Mouse (Mus musculus) activated CD4-positive, CD25-positive, alpha-beta regulatory T cell, adult 9 weeks (primary cell): ENCODE results near the gene Prox1. TPM values are rescaled to one million over a fixed set of nuclear protein-coding genes. Genes with fewer than 3 reads are reported as not detected.

ENCODE experiments used
- polyA plus RNA-seq: library from polyadenylated mRNA; unstranded; fragments of 100-300 nt; shearing (Covaris generic); gene quantifications from one replicate; pipeline ENCODE4 v1.2.1, GENCODE M21; 2017

Prox1 gene
- polyA plus RNA-seq = 0.35 TPM

DNA sequence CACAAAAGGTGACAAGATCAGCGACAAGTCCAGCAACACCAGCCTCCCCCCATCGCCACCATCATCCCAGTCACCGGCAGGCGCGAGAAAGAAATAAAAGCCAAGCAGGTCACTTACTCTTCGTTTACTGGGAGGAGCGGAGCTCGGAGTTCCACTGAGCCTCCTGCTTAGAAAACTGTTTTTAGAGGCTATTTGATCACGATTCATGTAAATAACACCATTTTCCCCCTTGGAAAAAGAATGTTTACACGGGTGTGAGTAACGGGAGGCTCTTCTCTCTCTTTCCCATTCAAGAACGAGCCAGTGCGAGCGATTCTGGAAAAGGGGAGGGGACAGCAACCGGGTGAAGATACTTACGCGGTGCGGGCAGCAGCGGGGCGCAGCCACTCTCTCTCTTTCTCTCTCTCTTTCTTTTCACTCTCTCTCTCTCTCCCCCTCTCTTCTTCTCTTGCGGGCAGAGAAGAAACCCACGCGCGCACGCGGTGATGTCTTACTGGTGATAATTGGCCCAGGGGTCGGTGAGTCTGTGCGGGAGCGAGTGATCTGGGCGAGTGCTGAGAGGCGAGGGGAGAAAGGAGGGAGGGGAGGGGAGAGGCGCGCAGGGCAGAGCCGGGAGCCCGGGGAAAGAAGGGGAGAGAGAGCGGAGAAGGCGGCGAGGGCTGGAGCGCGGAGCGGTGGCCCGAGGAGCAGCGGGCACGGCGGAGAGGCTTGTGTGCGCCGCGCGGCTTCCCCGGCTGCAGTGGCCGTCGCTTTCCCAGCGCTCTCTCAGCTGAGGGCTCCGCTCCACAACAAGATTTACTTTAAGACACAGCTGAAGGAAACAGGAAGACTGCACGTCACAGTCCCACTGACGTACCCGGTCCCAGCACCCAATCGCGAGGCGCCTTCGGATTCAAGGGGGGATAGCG is at the start of gene Prox1:
TSS of gene Prox1 (minus strand) at position 804 of the 908 bp plus-strand sequence.

Other genes with a start within 250 kb of the Prox1 start
- gene Smyd2, start 248.4 kb downstream of the Prox1 start, polyA plus RNA-seq = 7.5 TPM